Mouse (Mus musculus): ENCODE data around the gene Kcnip1. TPM values are rescaled to one million over a fixed set of nuclear protein-coding genes. Genes with fewer than 3 reads are reported as not detected.

The Kcnip1 gene
- polyA plus RNA-seq, 1 experiment from 2014 or later = 7.8 TPM

- no peaks in the 10 kb centered on the region for H3K4me1 ChIP-seq (replicated peaks; ENCODE audit: control insufficient read depth, insufficient read depth, low read length)
- H3K36me3 ChIP-seq (ENCODE audit: control insufficient read depth, insufficient read depth, low read length) = no peaks in the 10 kb centered on the region
- DNase-seq (ENCODE audit: low spot score) = peak; percentile 46
- no peaks in the 10 kb centered on the region for H3K27me3 ChIP-seq (ENCODE audit: control insufficient read depth, insufficient read depth, low read length)
- H3K27ac ChIP-seq (ENCODE audit: low read depth, low read length) = no peak overlapping the region
- H3K9me3 ChIP-seq (ENCODE audit: control insufficient read depth, low read length) = no peaks in the 10 kb centered on the region
- WGBS = 64% methylated on average over 6 of the region's 6 CpGs
- no peak overlapping the region for H3K4me2 ChIP-seq (ENCODE audit: low read depth, low read length, severe bottlenecking)
- H3K9ac ChIP-seq (ENCODE audit: low read length) = no peak overlapping the region
- no peak overlapping the region for H3K4me3 ChIP-seq (ENCODE audit: low read depth, low read length)
- ATAC-seq (replicated peaks; ENCODE audit: low FRiP score) = no peak
These were observed 19.2 kb upstream of the Kcnip1 start for GRCm38 (mm10) chr11:34012007-34012652.

DNA sequence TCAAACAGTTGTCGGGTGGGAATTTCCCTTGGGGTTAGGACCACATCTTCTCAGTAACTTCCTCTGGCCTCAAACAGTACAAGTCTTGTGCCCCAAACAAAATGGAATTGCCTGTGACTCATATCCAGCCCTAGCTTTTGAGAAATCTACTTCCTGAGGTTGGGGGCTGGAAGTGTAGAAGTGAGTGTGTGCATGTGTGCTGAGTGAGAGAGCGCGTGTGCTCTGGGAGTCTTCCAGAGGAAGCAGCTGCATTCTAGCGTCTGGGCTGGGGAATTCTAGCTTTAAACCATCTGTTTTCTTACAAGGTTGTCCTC is 17.9 kb upstream of the Kcnip1 start:
- Histone ChIP-seq H3K27me3 (ENCODE audit: control insufficient read depth, insufficient read depth, low read length) (no peaks in the 10 kb centered on the region), H3K9ac (ENCODE audit: low read length) (no peak overlapping the region), H3K4me2 (ENCODE audit: low read depth, low read length, severe bottlenecking) (no peak overlapping the region), H3K27ac (ENCODE audit: low read depth, low read length) (no peak overlapping the region), H3K36me3 (ENCODE audit: control insufficient read depth, insufficient read depth, low read length) (no peaks in the 10 kb centered on the region), H3K4me1 (replicated peaks; ENCODE audit: control insufficient read depth, insufficient read depth, low read length) (no peaks in the 10 kb centered on the region), H3K4me3 (ENCODE audit: low read depth, low read length) (no peak overlapping the region), H3K9me3 (ENCODE audit: control insufficient read depth, low read length) (no peaks in the 10 kb centered on the region)
- ATAC-seq (replicated peaks; ENCODE audit: low FRiP score) (no peak), DNase-seq (ENCODE audit: low spot score) (no peak)
- 81% methylated on average over 4 of the region's 4 CpGs for WGBS

GRCm38 (mm10) chr11:34010133-34010858 is 17.3 kb upstream of the Kcnip1 start:
- DNase-seq (ENCODE audit: low spot score) = no peak
- H3K9me3 ChIP-seq (ENCODE audit: control insufficient read depth, low read length) = no peaks in the 10 kb centered on the region
- 76% methylated on average over 7 of the region's 7 CpGs for WGBS
- no peak overlapping the region for H3K27ac ChIP-seq (ENCODE audit: low read depth, low read length)
- no peaks in the 10 kb centered on the region for H3K36me3 ChIP-seq (ENCODE audit: control insufficient read depth, insufficient read depth, low read length)
- H3K4me3 ChIP-seq (ENCODE audit: low read depth, low read length) = no peak overlapping the region
- H3K4me1 ChIP-seq (replicated peaks; ENCODE audit: control insufficient read depth, insufficient read depth, low read length) = no peaks in the 10 kb centered on the region
- H3K27me3 ChIP-seq (ENCODE audit: control insufficient read depth, insufficient read depth, low read length) = no peaks in the 10 kb centered on the region
- no peak overlapping the region for H3K9ac ChIP-seq (ENCODE audit: low read length)
- ATAC-seq (replicated peaks; ENCODE audit: low FRiP score) = no peak
- H3K4me2 ChIP-seq (ENCODE audit: low read depth, low read length, severe bottlenecking) = no peak overlapping the region

GRCm38 (mm10) chr11:34009316-34010087 is 16.6 kb upstream of the Kcnip1 start:
- H3K4me2 ChIP-seq (ENCODE audit: low read depth, low read length, severe bottlenecking) = no peak overlapping the region
- no peaks in the 10 kb centered on the region for H3K9me3 ChIP-seq (ENCODE audit: control insufficient read depth, low read length)
- no peaks in the 10 kb centered on the region for H3K36me3 ChIP-seq (ENCODE audit: control insufficient read depth, insufficient read depth, low read length)
- H3K9ac ChIP-seq (ENCODE audit: low read length) = no peak overlapping the region
- H3K4me3 ChIP-seq (ENCODE audit: low read depth, low read length) = no peak overlapping the region
- H3K27me3 ChIP-seq (ENCODE audit: control insufficient read depth, insufficient read depth, low read length) = no peaks in the 10 kb centered on the region
- H3K4me1 ChIP-seq (replicated peaks; ENCODE audit: control insufficient read depth, insufficient read depth, low read length) = no peaks in the 10 kb centered on the region
- ATAC-seq (replicated peaks; ENCODE audit: low FRiP score) (no peak), DNase-seq (ENCODE audit: low spot score) (no peak)
- 77% methylated on average over 12 of the region's 12 CpGs for WGBS
- H3K27ac ChIP-seq (ENCODE audit: low read depth, low read length) = no peak overlapping the region

GRCm38 (mm10) chr11:34008702-34009101 is 15.8 kb upstream of the Kcnip1 start:
- no peak; the same call in 1 of the 2 replicates for ATAC-seq (replicated peaks; ENCODE audit: low FRiP score)
- Histone ChIP-seq H3K4me1 (replicated peaks; ENCODE audit: control insufficient read depth, insufficient read depth, low read length) (no peaks in the 10 kb centered on the region), H3K27ac (ENCODE audit: low read depth, low read length) (no peak overlapping the region)

DNA sequence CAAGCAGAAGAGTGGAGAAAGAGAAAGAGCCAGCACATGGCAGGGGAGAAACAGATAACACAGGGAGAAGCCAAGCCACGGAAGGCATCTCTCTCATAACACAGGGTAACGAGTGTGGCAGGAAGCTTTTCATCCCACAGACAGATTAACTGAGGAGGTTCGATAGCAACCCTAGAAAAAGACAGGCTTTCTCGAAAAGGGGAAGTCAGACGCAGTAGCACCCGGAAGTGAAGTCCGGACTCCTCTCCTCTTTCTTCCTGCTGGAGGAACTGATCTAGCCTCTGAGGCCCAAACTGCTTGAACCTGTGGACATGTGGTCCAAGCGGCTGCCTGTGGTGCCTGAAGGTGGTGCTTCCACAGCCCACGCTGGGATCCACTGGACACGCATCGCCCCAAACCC is 15.3 kb upstream of the Kcnip1 start:
- no peaks in the 10 kb centered on the region for H3K9me3 ChIP-seq (ENCODE audit: control insufficient read depth, low read length)
- no peaks in the 10 kb centered on the region for H3K36me3 ChIP-seq (ENCODE audit: control insufficient read depth, insufficient read depth, low read length)
- no peaks in the 10 kb centered on the region for H3K27me3 ChIP-seq (ENCODE audit: control insufficient read depth, insufficient read depth, low read length)
- no peak overlapping the region for H3K4me2 ChIP-seq (ENCODE audit: low read depth, low read length, severe bottlenecking)
- no peaks in the 10 kb centered on the region for H3K4me1 ChIP-seq (replicated peaks; ENCODE audit: control insufficient read depth, insufficient read depth, low read length)
- no peak overlapping the region for H3K9ac ChIP-seq (ENCODE audit: low read length)
- H3K27ac ChIP-seq (ENCODE audit: low read depth, low read length) = no peak overlapping the region
- DNase-seq (ENCODE audit: low spot score) (no peak), ATAC-seq (replicated peaks; ENCODE audit: low FRiP score) (no peak)
- WGBS = 88% methylated on average over 11 of the region's 11 CpGs
- H3K4me3 ChIP-seq (ENCODE audit: low read depth, low read length) = no peak overlapping the region

More at GRCm38 (mm10) chr11:34008702-34009101, 15.8 kb upstream of the Kcnip1 start:
- Histone ChIP-seq H3K9ac (ENCODE audit: low read length) (no peak overlapping the region), H3K36me3 (ENCODE audit: control insufficient read depth, insufficient read depth, low read length) (no peaks in the 10 kb centered on the region), H3K27me3 (ENCODE audit: control insufficient read depth, insufficient read depth, low read length) (no peaks in the 10 kb centered on the region), H3K4me3 (ENCODE audit: low read depth, low read length) (no peak overlapping the region), H3K4me2 (ENCODE audit: low read depth, low read length, severe bottlenecking) (no peak overlapping the region), H3K9me3 (ENCODE audit: control insufficient read depth, low read length) (no peaks in the 10 kb centered on the region)
- DNase-seq (ENCODE audit: low spot score) = no peak
- 49% methylated on average over 9 of the region's 9 CpGs for WGBS

GRCm38 (mm10) chr11:34007616-34008015 is 14.7 kb upstream of the Kcnip1 start:
- Histone ChIP-seq H3K4me1 (replicated peaks; ENCODE audit: control insufficient read depth, insufficient read depth, low read length) (no peaks in the 10 kb centered on the region), H3K27ac (ENCODE audit: low read depth, low read length) (no peak overlapping the region), H3K4me3 (ENCODE audit: low read depth, low read length) (no peak overlapping the region), H3K36me3 (ENCODE audit: control insufficient read depth, insufficient read depth, low read length) (no peaks in the 10 kb centered on the region), H3K9ac (ENCODE audit: low read length) (no peak overlapping the region), H3K4me2 (ENCODE audit: low read depth, low read length, severe bottlenecking) (no peak overlapping the region), H3K9me3 (ENCODE audit: control insufficient read depth, low read length) (no peaks in the 10 kb centered on the region), H3K27me3 (ENCODE audit: control insufficient read depth, insufficient read depth, low read length) (no peaks in the 10 kb centered on the region)
- DNase-seq (ENCODE audit: low spot score) (no peak), ATAC-seq (replicated peaks; ENCODE audit: low FRiP score) (no peak)
- 100% methylated on average over 2 of the region's 2 CpGs for WGBS

DNA sequence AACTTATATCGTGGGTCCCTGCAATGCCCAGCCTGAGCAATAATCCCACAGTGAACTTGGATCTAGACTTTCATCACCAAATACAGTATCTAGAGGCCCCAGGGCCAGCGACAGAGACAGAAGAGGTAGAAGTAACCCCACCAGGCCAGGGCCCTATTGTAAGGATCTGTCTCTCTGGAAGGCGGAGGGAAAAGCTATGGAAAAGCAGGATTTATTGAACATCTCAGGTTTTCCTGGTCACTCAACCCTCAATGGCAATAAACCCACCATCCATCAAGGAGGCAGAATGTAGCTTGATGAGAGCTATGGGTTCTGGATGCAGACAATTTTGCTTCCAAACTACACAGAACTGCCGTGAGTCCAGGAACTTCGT is 9.6 kb upstream of the Kcnip1 start:
- Histone ChIP-seq H3K4me3 (ENCODE audit: low read depth, low read length) (no peak overlapping the region), H3K27me3 (ENCODE audit: control insufficient read depth, insufficient read depth, low read length) (no peaks in the 10 kb centered on the region), H3K4me2 (ENCODE audit: low read depth, low read length, severe bottlenecking) (no peak overlapping the region), H3K27ac (ENCODE audit: low read depth, low read length) (no peak overlapping the region), H3K9ac (ENCODE audit: low read length) (no peak overlapping the region), H3K4me1 (replicated peaks; ENCODE audit: control insufficient read depth, insufficient read depth, low read length) (no peaks in the 10 kb centered on the region), H3K36me3 (ENCODE audit: control insufficient read depth, insufficient read depth, low read length) (no peaks in the 10 kb centered on the region), H3K9me3 (ENCODE audit: control insufficient read depth, low read length) (no peaks in the 10 kb centered on the region)
- 80% methylated on average over 5 of the region's 5 CpGs for WGBS
- ATAC-seq (replicated peaks; ENCODE audit: low FRiP score) (no peak), DNase-seq (ENCODE audit: low spot score) (no peak)
